25 mouse cellular contexts compared by ENCODE assay signal in the genomic region with DNA sequence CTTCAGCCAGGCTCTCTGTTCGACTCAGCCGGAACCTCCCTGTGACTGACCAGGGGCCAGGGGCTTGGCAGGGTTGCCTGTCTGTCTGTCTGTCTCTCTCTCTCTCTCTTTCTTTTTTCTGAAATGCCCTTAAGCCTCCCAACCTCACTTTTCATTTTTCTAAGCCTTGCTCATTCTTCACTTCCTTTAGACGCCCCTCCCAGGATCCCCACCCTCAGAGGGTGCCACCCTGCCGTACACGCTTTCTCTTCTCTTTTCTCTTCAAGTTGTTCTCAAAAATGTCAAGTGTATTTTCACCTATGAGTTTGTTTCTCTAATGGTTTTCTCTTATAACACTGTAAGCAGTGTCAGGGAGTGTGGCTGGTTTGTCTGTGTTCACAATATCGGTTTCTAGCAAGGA. TPM values are rescaled to one million over a fixed set of nuclear protein-coding genes. Genes with fewer than 3 reads are reported as not detected.
DNase-seq lines count a peak whose midpoint lies in the region; ATAC-seq and TF ChIP-seq lines count a peak whose summit lies in the region.
"Had no signal": no experiment of that assay in that cellular context is flagged by ENCODE, and none has a peak within 500 bp of the region (broad histone marks: within the 10 kb centered on the region; RNA-seq: fewer than 3 reads in every experiment).

No protein-coding gene starts in this region.

- peak; percentile 33 for ATAC-seq in activated CD4-positive, CD25-positive, alpha-beta regulatory T cell, adult 4 months
- no peak for ATAC-seq in limb, embryonic 12.5 days (ENCODE audit: insufficient number of reproducible peaks, insufficient read depth, low FRiP score, low TSS enrichment, low read depth)
- no peak for ATAC-seq in kidney, embryonic 16.5 days (ENCODE audit: low FRiP score, low TSS enrichment)
- ATAC-seq: forebrain, embryonic 16.5 days; inflammation-experienced regulatory T-cells, adult 6 months had no signal

- no peaks in the 10 kb centered on the region for H3K27me3 ChIP-seq in thymus, adult 2 months (ENCODE audit: control insufficient read depth, insufficient read depth, low read length)
- no peaks in the 10 kb centered on the region for H3K27me3 ChIP-seq in limb, embryonic 12.5 days
- H3K27me3 ChIP-seq in kidney, embryonic 16.5 days (ENCODE audit: insufficient read depth, low read length): no peaks in the 10 kb centered on the region
- H3K27me3 ChIP-seq: CH12.LX; heart, embryonic 12.5 days; liver, embryonic 15.5 days had no signal

- no peak overlapping the region for H3K9ac ChIP-seq in limb, embryonic 12.5 days (replicated peaks)
- H3K9ac ChIP-seq in kidney, embryonic 16.5 days (replicated peaks; ENCODE audit: low read length): no peak overlapping the region
- H3K9ac ChIP-seq: heart, embryonic 12.5 days; hindbrain, embryonic 14.5 days; liver, embryonic 15.5 days; lung, embryonic 14.5 days had no signal

- H3K4me2 ChIP-seq in limb, embryonic 12.5 days: no peak overlapping the region
- H3K4me2 ChIP-seq in kidney, embryonic 16.5 days (replicated peaks; ENCODE audit: low read depth, low read length): no peak overlapping the region
- H3K4me2 ChIP-seq: heart, embryonic 12.5 days; hindbrain, embryonic 14.5 days; liver, embryonic 15.5 days; lung, embryonic 14.5 days; midbrain, embryonic 11.5 days had no signal

- no peaks in the 10 kb centered on the region for H3K9me3 ChIP-seq in limb, embryonic 12.5 days
- no peaks in the 10 kb centered on the region for H3K9me3 ChIP-seq in kidney, embryonic 16.5 days (ENCODE audit: low read length)
- H3K9me3 ChIP-seq: heart, embryonic 12.5 days; liver, embryonic 15.5 days had no signal

- no peaks in the 10 kb centered on the region for H3K36me3 ChIP-seq in thymus, adult 2 months (ENCODE audit: control insufficient read depth, insufficient read depth, low read length)
- H3K36me3 ChIP-seq in limb, embryonic 12.5 days: peaks cover 3% of the 10 kb centered on the region; the same call in 1 of the 2 replicates
- no peaks in the 10 kb centered on the region for H3K36me3 ChIP-seq in kidney, embryonic 16.5 days (ENCODE audit: insufficient read depth, low read length)
- H3K36me3 ChIP-seq: liver, embryonic 15.5 days had no signal

- peaks cover 11% of the 10 kb centered on the region for H3K4me1 ChIP-seq in thymus, adult 2 months (replicated peaks; ENCODE audit: control insufficient read depth, insufficient read depth, low read length)
- H3K4me1 ChIP-seq in limb, embryonic 12.5 days (replicated peaks): peaks cover 44% of the 10 kb centered on the region
- 0 out of 2 replicates have a peak, but pooled peaks cover 8% of the 10 kb centered on the region for H3K4me1 ChIP-seq in kidney, embryonic 16.5 days (ENCODE audit: insufficient read depth, low read length)
- H3K4me1 ChIP-seq: liver, embryonic 15.5 days had no signal

- peak overlapping the region; percentile 62; the same call in 1 of the 2 replicates for H3K27ac ChIP-seq in thymus, adult 2 months (ENCODE audit: control insufficient read depth, insufficient read depth, low read length)
- H3K27ac ChIP-seq in limb, embryonic 12.5 days: 0 out of 2 replicates have a peak overlapping the region, but pooled peaks have one; percentile 23
- H3K27ac ChIP-seq in kidney, embryonic 16.5 days (ENCODE audit: low read length): no peak overlapping the region
- H3K27ac ChIP-seq: heart, adult 2 months; hindbrain, embryonic 14.5 days; layer of hippocampus, adult 2 months; liver, embryonic 15.5 days had no signal

- no peak for TF ChIP-seq CTCF in thymus, adult 2 months (IDR thresholded peaks at IDR 0.05; ENCODE audit: borderline replicate concordance, control insufficient read depth, extremely low read depth, insufficient read depth, low read length, poor library complexity)

- WGBS in thymus, adult 2 months: 62% methylated on average over 6 of the region's 6 CpGs
- 92% methylated on average over 6 of the region's 6 CpGs for WGBS in limb, embryonic 12.5 days
- 79% methylated on average over 6 of the region's 6 CpGs for WGBS in kidney, embryonic 16.5 days

- no peak for DNase-seq in thymus, adult 2 months
- no peak for DNase-seq in thymus, postnatal 10 days (ENCODE audit: low spot score in 2 of 2)
- no peak for DNase-seq in urinary bladder, postnatal 25 days (ENCODE audit: low spot score)
- no peak for DNase-seq in adrenal gland, postnatal 14 days
- DNase-seq: adrenal gland, postnatal 10 days; cerebellum, adult 11-12 months; cerebellum, adult 9-11 months; heart, adult 2 months; kidney, adult 11 months; kidney, postnatal 36 days; lung, embryonic 14.5 days; thymus, postnatal 36 days had no signal

- H3K4me3 ChIP-seq in thymus, adult 2 months (ENCODE audit: control insufficient read depth, insufficient read depth, low read length): peak overlapping the region; percentile 5; the same call in 1 of the 2 replicates
- no peak overlapping the region for H3K4me3 ChIP-seq in limb, embryonic 12.5 days (replicated peaks)
- H3K4me3 ChIP-seq in kidney, embryonic 16.5 days (ENCODE audit: low read length): no peak overlapping the region
- H3K4me3 ChIP-seq: erythroblast, embryonic 14.5 days; heart, adult 2 months; heart, embryonic 12.5 days; layer of hippocampus, adult 2 months; liver, embryonic 15.5 days; myocyte had no signal

- no peak for TF ChIP-seq POLR2A in thymus, adult 2 months (IDR thresholded peaks at IDR 0.05; ENCODE audit: control insufficient read depth, extremely low read depth, insufficient read depth, low read length, poor library complexity)

RNA-seq across cellular contexts. Expression of a gene that starts 42.7 kb away (rescaled TPM):
- polyA plus RNA-seq in thymus, adult 2 months (2012; rRNA removed): 9.4 and 10.5 TPM in 2 replicates
- 10 to 100 TPM; 11.8 to 17.2 TPM for polyA plus RNA-seq in activated CD4-positive, CD25-positive, alpha-beta regulatory T cell, adult 4 months (2017; shearing (Covaris generic))
- polyA plus RNA-seq in limb, embryonic 12.5 days (2016; fragmentation: Nextera tagmentation; extraction: Ambion mirVana): 13.3 and 14.5 TPM in 2 replicates
- polyA plus RNA-seq in kidney, embryonic 16.5 days (2015; fragmentation: Nextera tagmentation; extraction: Ambion mirVana): 7.9 and 9.8 TPM in 2 replicates
- 7.3 and 18.0 TPM in 2 replicates for total RNA-seq in adrenal gland, postnatal 14 days (2021)
- total RNA-seq: CH12.LX had no signal
